Mouse (Mus musculus) Patski (cell line): Measurements from ENCODE around the gene Abhd5. TPM values are rescaled to one million over a fixed set of nuclear protein-coding genes. Genes with fewer than 3 reads are reported as not detected.
A peak's percentile ranks its signal among the peaks of the same experiment; 100 is the strongest.
"Not testable (repeated sequence)": the region's sequence is repeated elsewhere in the genome, so short reads cannot be mapped to it uniquely, and the experiment has no call there.

Experiments
- ATAC-seq: fragments of 100-300 bp; one replicate; pipeline ENCODE4 v1.8.0; 2021
- CTCF ChIA-PET: fragments of 350-600 bp; sonication (Branson Sonifier 250); formaldehyde crosslinking; loops from one replicate; lab custom pipeline; 2022; ENCODE audit warnings: inconsistent platforms; lab: Charles Lee
- POLR2A ChIA-PET: fragments of 350-600 bp; sonication (Branson Sonifier 250); formaldehyde crosslinking; loops from one replicate; lab custom pipeline; 2022; ENCODE audit warnings: antibody characterized with exemption, inconsistent platforms; lab: Charles Lee
- DNase-seq: peaks from one replicate; pipeline ENCODE4 v3.0.0-alpha.2; 2011; ENCODE audit warnings: low read depth, low spot score
- H3K27me3 ChIP-seq: fragments of 371-371 bp; one replicate; pipeline ENCODE4 v1.5.1; 2021
- CTCF ChIP-seq: fragments of 100-300 bp; IDR thresholded peaks from one replicate; pipeline ENCODE4 v1.5.1; 2021
- in situ Hi-C: fragments of 300-500 bp; cut with MboI; formaldehyde crosslinking; loops from 3 replicates; pipeline ENCODE4 v1.11.1; 2018; ENCODE audit warnings: low pct_unique_long_range_greater_than_20kb, mixed read lengths
- polyA plus RNA-seq: library from polyadenylated mRNA; unstranded; gene quantifications from one replicate; pipeline ENCODE4 v1.2.3, GENCODE M21; 2021

Gene Abhd5
- polyA plus RNA-seq, result 33.9 TPM

DNA sequence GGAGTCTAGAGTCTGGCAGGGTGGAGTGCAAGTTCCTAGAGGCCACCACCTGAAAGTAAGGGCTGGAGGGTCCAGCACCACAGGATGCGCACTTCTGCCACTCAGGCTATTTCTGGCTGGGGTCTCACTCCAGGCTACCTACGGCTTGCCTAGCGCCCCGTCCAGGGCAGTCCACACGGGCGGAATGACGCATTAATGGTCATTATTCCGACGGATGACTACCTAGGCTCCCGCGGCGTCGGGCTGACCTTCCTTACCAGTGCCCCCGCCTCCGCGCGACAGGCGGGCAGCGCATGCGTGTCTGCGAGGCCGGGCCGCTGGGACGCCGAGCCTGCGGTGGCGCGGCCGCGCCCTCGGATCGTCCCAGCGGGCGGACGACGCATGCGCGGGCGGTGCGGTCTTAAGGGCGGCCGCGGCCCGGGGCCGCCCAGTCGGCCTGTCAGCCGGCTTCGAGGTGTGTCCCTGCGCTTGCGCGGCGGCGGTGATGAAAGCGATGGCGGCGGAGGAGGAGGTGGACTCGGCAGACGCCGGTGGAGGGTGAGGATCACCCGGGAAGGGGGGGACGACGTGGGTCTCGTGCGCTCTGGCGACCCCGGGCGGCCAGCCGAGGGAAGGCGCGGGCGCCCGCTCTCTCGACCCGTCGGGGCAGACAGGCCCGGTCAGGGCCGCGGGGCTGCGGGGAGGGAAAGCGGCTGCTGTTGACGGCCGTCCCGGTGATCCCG lies at the start of gene Abhd5:
TSS of gene Abhd5 (plus strand) at position 306 of the 722 bp plus-strand sequence.
- TF ChIP-seq CTCF, result peak; percentile 99
- ATAC-seq (peak; percentile 94), DNase-seq (peak; percentile 82)
- ChIA-PET CTCF (interaction anchor here (1.1 to 1.9 kb wide), 3 partner anchors 11 to 67 kb away, joined by 3 to 6 read pairs (median 3); no protein-coding TSS in a partner anchor), POLR2A (no interaction called here)
- in situ Hi-C loops, result no loop called here
- H3K27me3 ChIP-seq, result no peaks in the 10 kb centered on the region

DNA sequence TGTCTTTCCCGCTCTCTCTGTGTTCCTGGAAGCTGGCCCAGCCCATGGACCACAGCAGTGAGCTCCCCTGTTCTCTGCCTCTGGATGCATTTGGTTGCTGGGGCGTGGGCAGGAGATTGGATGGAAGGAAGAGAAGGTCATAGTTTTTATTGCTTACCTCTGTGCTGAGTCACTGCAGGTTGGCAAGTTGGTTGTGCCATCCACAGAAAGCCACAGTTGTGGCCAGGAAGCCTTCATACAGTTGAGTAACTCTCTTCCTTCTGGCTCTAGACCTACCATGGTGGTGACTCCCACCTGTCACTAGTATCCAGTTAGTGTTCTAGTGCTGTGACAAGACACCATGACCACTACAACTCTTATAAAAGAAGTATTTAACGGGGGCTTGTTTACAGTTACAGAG lies 46.1 kb upstream of the Abhd5 start:
- DNase-seq (no peak), ATAC-seq (no peak)
- H3K27me3 ChIP-seq, result peaks cover 3% of the 10 kb centered on the region
- TF ChIP-seq CTCF, result no peak
- CTCF ChIA-PET, result no interaction called here
- POLR2A ChIA-PET, result no interaction called here
- in situ Hi-C loops, result loop anchor here (5.0 kb wide), 1 partner anchor 43 kb away; no protein-coding TSS in a partner anchor

DNA sequence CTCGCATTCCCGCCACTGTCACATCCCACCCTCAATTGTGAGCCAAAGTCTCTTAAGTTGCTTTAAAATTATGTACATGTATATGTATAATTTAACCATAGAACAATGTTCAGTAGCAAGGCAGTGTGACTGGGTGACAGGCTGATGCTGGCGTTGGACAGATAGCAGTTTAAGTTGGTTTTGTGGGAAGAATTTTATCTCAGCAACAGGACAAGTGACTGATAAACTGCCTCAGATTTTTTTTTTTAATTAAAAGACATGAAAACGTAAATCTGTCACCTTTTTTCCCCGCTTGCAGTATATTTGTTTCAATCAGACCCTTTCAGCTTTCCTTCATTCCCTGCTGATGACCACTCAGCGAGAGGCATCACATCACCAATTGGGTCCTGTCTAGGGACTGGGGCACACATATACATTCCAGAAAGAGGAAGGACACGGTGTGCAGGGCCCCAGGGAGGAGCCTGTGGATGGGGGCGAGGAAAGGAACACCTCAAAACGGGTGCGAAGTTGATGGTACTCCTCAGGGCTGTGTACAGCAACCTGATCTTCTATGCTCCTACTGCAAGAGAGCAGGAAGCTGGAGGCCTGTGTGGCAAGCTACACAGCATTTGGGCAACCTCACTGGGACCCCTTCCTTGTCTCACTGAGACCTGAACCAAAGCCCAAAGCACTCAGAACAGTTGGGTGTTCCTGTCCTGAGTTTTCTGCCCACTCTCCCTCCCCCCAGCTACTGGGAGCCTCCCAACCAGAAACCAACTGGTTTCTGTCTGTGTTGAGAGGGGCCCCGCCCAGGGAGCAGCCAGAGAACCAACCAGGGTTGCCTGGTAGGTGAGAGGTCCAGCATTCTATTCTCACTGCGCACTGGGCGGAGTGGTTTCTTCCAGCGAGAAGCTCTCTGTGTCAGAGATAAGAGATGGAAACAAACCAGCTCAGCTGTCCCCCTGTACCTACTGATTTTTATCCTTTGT lies 42.1 kb upstream of the Abhd5 start:
- peaks cover 3% of the 10 kb centered on the region for H3K27me3 ChIP-seq
- ATAC-seq (no peak), DNase-seq (no peak)
- no peak for TF ChIP-seq CTCF
- in situ Hi-C loops, result loop anchor here (5.0 kb wide), 1 partner anchor 47 kb away; no protein-coding TSS in a partner anchor
- ChIA-PET POLR2A (interaction anchor here (0.6 to 1.6 kb wide), 2 partner anchors 58 to 68 kb away, joined by 4 to 6 read pairs; no protein-coding TSS in a partner anchor), CTCF (interaction anchor here (1.2 to 2.5 kb wide), 8 partner anchors 34 to 133 kb away, joined by 3 to 22 read pairs (median 6); no protein-coding TSS in a partner anchor)

DNA sequence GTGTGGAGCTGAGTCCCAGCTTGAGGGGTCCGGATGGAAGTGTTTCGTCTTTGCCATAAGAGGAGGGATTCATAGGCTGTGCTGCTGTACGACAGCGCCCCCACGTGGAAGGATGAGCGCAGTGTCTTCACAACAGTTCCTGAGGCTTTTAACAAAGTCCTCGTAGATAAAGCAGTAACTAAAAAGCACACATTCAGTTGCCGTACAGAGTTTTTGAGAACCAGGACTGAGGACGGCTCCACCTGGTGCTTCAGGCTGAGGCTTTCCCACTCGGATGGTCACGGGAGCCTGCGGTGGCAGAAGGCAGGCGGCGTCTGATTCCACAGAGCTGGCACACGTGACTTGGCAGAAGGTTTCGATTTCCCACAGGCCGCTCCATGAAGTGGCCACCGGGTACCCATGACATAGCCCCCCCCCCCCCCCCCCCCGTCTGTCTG lies 40.8 kb upstream of the Abhd5 start:
- ChIA-PET CTCF (interaction anchor here (0.7 to 2.5 kb wide), 19 partner anchors 14 to 134 kb away, joined by 3 to 22 read pairs (median 5); no protein-coding TSS in a partner anchor), POLR2A (interaction anchor here (0.9 to 1.6 kb wide), 2 partner anchors 59 to 141 kb away, joined by 3 to 6 read pairs; no protein-coding TSS in a partner anchor)
- DNase-seq (peak; percentile 67), ATAC-seq (peak; percentile 79)
- peaks cover 3% of the 10 kb centered on the region for H3K27me3 ChIP-seq
- TF ChIP-seq CTCF, result peak; percentile 98
- in situ Hi-C loops, result loop anchor here (10.0 kb wide), 1 partner anchor 66 kb away; no protein-coding TSS in a partner anchor

DNA sequence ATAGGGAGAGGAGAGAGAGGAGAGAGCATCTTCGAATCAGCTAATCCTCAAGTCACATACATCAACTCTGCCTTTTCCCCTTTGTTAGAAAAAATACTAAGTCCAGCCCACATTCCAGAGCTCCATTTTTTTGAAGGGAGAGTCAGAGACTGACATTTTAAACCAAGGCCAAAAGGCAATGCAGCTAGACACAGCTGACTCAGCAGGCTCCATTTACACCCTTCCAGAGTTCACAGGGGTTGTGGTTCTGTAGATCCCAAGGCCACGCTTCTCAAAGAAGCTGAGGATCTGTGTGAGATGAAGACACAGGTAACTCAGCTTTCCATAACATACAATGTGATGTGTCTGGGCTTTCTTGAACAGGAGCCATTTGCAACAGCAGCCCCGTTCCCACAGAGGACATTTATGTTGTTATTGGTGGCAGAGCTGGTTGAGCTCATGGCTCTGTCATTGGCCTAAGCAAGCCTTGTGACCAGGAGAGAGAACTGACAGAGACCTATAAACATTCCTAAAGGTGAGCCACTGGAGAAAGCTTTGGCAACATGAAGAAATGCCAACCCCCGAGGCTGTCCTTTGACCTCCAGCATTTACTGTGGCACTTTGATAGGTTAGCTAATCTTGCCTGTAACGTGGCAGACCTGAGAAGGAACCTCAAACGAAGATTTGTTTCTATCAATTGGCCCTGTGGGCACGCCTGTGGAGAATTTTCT lies 40.2 kb upstream of the Abhd5 start:
- ATAC-seq (peak; percentile 37), DNase-seq (no peak)
- peaks cover 3% of the 10 kb centered on the region for H3K27me3 ChIP-seq
- no peak for TF ChIP-seq CTCF
- in situ Hi-C loops, result loop anchor here (10.0 kb wide), 1 partner anchor 66 kb away; no protein-coding TSS in a partner anchor
- ChIA-PET CTCF (interaction anchor here (0.7 to 2.5 kb wide), 14 partner anchors 15 to 107 kb away, joined by 3 to 22 read pairs (median 5); no protein-coding TSS in a partner anchor), POLR2A (interaction anchor here (0.9 to 1.6 kb wide), 3 partner anchors 60 to 141 kb away, joined by 3 to 6 read pairs (median 3); no protein-coding TSS in a partner anchor)

DNA sequence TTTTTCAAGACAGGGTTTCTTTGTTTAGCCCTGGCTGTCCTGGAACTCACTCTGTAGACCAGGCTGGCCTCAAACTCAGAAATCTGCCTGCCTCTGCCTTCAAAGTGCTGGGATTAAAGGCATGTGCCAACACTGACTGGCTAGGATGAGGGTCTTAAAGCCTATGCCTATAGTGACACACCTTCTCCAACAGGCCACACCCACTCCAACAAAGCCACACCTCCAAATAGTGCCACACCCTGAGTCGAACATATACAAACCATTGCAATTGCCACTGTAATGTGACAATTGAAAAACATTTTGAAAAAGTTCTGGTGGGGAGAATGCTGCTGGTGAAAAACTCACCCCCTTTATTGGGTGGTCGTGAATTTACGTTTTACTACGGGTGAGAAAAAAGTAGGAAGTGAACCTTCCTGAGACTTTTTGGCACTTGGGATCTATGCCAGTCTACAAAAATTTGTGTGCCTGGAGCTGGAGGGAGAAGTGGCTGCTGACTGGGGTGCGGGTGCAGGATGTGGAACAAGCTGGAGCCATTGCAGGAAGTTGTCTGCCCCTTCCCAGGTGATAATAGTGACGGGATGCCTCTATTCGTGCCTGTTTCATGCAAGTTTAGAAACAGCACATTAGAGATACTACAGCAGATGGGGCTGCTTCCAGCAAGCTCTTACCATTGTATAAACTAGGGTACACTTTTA lies 39.0 kb upstream of the Abhd5 start:
- ChIA-PET POLR2A (no interaction called here), CTCF (no interaction called here)
- DNase-seq, result no peak
- in situ Hi-C loops, result loop anchor here (10.0 kb wide), 1 partner anchor 68 kb away; no protein-coding TSS in a partner anchor
- no peak for TF ChIP-seq CTCF
- H3K27me3 ChIP-seq, result peaks cover 3% of the 10 kb centered on the region
- no peak for ATAC-seq

DNA sequence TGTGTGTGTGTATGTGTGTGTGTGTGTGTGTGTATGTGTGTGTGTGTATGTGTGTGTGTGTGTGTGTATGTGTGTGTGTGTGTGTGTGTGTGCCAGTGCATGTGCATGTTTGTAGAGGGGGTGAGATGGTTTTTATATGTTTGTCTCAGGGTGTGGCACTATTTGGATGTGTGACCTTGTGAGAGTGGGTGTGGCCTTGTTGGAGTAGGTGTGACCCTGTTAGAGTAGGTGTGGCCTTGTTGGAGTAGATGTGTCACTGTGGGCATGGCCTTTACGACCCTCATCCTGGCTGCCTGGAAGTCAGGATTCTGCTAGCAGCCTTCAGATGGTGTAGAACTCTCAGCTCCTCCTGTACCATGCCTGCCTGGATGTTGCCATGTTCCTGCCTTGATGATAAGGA lies 38.3 kb upstream of the Abhd5 start:
- CTCF ChIA-PET, ATAC-seq, DNase-seq, H3K27me3 ChIP-seq, POLR2A ChIA-PET: not testable (repeated sequence)
- in situ Hi-C loops, result loop anchor here (10.0 kb wide), 1 partner anchor 68 kb away; no protein-coding TSS in a partner anchor

DNA sequence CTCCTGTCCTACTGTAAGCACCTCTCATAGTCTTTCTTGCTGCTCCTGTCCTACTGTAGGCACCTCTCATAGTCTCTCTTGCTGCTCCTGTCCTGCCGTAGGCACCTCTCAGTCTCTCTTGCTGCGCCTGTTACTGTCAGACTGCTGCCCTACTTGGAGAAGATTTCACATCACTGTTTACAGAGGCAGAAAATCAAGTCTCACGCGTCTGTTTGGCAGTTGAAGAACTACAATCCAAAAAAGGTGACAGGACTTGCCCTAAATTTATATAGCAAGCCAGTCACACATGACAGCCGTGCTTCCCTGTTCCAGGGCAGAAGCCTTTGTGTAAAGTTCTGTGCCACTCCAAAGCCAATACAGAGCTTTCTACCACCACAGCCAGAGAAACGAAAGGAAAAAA lies 37.0 kb upstream of the Abhd5 start:
- ChIA-PET CTCF (no interaction called here), POLR2A (no interaction called here)
- no peak for ATAC-seq
- no peak for DNase-seq
- no peak for TF ChIP-seq CTCF
- no peaks in the 10 kb centered on the region for H3K27me3 ChIP-seq
- in situ Hi-C loops, result loop anchor here (10.0 kb wide), 1 partner anchor 70 kb away; no protein-coding TSS in a partner anchor

DNA sequence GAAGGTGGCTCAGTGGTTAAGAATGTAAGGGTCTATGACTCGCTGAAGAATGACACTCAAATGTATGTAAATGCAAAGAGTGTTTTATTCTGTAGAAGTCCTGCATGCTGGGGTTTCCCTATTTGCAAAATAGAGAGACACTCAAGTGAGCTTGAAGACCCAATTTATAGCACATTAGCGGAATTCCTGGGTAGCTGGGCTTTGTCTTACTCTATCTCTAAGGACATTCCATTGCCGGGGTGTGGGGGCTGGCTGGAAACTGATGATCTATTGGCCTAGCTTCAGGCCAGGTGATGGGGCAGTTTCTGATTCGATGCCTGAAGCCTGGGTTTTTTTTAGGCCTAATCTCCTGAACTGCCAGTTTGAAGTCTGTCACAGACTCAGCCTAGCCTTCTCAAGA lies 36.5 kb upstream of the Abhd5 start:
- ATAC-seq, result no peak
- ChIA-PET CTCF (no interaction called here), POLR2A (no interaction called here)
- no peak for DNase-seq
- in situ Hi-C loops, result loop anchor here (10.0 kb wide), 1 partner anchor 70 kb away; no protein-coding TSS in a partner anchor
- no peaks in the 10 kb centered on the region for H3K27me3 ChIP-seq
- no peak for TF ChIP-seq CTCF
